Mouse (Mus musculus): ENCODE measurements around the gene Zp2. TPM values are rescaled to one million over a fixed set of nuclear protein-coding genes. Genes with fewer than 3 reads are reported as not detected.

The Zp2 gene
- total and polyA plus RNA-seq, 2 experiments, result not detected

DNA sequence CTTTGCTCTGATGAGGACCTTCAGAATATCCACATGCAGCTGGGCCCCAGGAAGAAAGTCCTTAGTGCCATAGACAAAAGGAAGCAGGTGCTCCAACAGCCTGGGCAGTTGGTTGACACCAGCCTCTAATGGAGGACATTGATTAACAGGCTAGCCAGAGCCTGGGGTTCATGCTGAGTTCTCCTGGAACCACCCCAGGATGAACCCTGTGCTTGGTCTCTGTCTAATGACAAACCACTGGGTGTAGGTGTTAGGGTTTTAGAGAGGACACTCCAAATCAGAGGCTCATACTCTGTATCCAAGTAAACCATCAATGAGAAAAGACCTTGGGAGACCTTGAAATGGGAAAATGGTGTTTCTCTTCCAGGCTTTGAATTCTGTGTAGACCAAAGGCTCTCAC, 37.8 kb upstream of the Zp2 start:
- no peak overlapping the region for H3K9ac ChIP-seq (ENCODE audit: low read depth, low read length)
- DNase-seq (ENCODE audit: extremely low read depth, low read depth, low spot score), result no peak
- peaks cover 40% of the 10 kb centered on the region for H3K4me1 ChIP-seq (ENCODE audit: control insufficient read depth, insufficient read depth, low read length)
- H3K27ac ChIP-seq (replicated peaks; ENCODE audit: insufficient read depth, low read depth, low read length), result no peak overlapping the region
- no peaks in the 10 kb centered on the region for H3K27me3 ChIP-seq (ENCODE audit: control insufficient read depth, insufficient read depth, low read length)
- TF ChIP-seq CTCF (IDR thresholded peaks at IDR 0.05; ENCODE audit: low read depth, low read length), result no peak
- no peak for TF ChIP-seq POLR2A (IDR thresholded peaks at IDR 0.05; ENCODE audit: extremely low read depth, insufficient read depth, low read length)
- peaks cover 24% of the 10 kb centered on the region; the same call in 1 of the 2 replicates for H3K79me2 ChIP-seq (ENCODE audit: control insufficient read depth, insufficient read depth, low read length)
- H3K36me3 ChIP-seq (ENCODE audit: control insufficient read depth, insufficient read depth, low read length), result peaks cover 44% of the 10 kb centered on the region
- H3K4me3 ChIP-seq (ENCODE audit: insufficient read depth, low read depth, low read length), result no peak overlapping the region

DNA sequence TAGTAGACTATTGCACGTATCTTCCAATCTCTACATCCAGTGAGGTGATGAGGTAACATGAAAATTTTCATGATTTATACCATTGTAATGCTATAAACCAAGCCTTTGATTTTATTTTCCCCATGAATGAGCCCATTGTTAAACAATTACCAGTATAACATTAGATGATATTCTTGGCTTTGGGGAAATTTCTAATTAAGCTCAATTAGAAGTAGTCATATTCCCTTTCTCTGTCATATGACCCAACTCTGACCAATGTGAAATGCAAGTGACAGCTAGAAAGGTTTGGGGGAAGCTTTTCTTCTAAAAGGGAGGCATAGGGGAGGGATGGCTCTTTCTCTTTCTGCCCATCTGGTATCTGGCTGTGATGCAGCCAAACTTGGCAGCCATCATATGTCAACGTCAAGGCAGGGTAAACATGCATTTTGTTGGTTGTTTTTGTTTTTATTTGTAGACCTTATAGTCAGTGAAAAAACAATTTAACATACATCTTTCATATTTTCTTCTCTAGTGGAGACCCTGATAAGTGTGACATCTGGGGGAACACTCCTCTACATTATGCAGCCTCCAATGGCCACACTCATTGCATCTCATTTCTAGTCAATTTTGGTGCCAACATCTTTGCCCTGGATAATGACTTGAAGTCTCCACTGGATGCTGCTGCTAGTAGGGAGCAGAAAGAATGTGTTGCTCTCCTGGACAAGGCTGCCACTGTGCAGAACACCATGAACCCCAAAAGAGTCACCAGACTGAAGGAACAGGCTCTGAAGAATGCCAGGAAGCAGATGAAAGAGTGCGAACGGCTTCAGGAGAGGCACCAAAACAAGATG, 36.5 kb upstream of the Zp2 start:
- Histone ChIP-seq H3K4me1 (ENCODE audit: control insufficient read depth, insufficient read depth, low read length) (peaks cover 43% of the 10 kb centered on the region), H3K9ac (ENCODE audit: low read depth, low read length) (no peak overlapping the region), H3K27ac (replicated peaks; ENCODE audit: insufficient read depth, low read depth, low read length) (no peak overlapping the region), H3K36me3 (ENCODE audit: control insufficient read depth, insufficient read depth, low read length) (peaks cover 44% of the 10 kb centered on the region), H3K27me3 (ENCODE audit: control insufficient read depth, insufficient read depth, low read length) (no peaks in the 10 kb centered on the region), H3K4me3 (ENCODE audit: insufficient read depth, low read depth, low read length) (no peak overlapping the region), H3K79me2 (ENCODE audit: control insufficient read depth, insufficient read depth, low read length) (peaks cover 27% of the 10 kb centered on the region; the same call in 1 of the 2 replicates)
- TF ChIP-seq POLR2A (IDR thresholded peaks at IDR 0.05; ENCODE audit: extremely low read depth, insufficient read depth, low read length) (no peak), CTCF (IDR thresholded peaks at IDR 0.05; ENCODE audit: low read depth, low read length) (no peak)
- no peak for DNase-seq (ENCODE audit: extremely low read depth, low read depth, low spot score)
- WGBS, result 77% methylated on average over 4 of the region's 4 CpGs

DNA sequence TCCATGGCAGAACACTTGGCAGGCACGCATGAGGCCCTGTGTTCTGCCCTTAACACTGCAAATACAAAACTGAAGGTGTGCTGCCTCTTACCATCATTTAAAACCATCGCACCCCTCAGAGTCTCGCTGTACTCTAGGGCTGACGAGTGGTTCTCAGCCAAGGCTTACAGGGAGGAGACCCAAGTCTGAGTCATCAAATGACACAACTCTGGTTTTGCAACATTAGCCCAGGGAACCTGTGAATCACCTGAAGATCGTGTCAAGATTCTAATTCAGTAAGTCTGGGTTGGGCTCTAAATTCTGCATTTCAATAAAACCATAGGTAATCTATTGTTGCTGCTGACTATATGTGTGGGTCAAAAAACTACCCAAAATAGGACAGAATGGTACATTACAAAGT, 35.5 kb upstream of the Zp2 start:
- Histone ChIP-seq H3K27me3 (ENCODE audit: control insufficient read depth, insufficient read depth, low read length) (no peaks in the 10 kb centered on the region), H3K4me1 (ENCODE audit: control insufficient read depth, insufficient read depth, low read length) (peaks cover 43% of the 10 kb centered on the region), H3K79me2 (ENCODE audit: control insufficient read depth, insufficient read depth, low read length) (peaks cover 33% of the 10 kb centered on the region; the same call in 1 of the 2 replicates), H3K4me3 (ENCODE audit: insufficient read depth, low read depth, low read length) (no peak overlapping the region), H3K36me3 (ENCODE audit: control insufficient read depth, insufficient read depth, low read length) (peaks cover 44% of the 10 kb centered on the region), H3K27ac (replicated peaks; ENCODE audit: insufficient read depth, low read depth, low read length) (peak overlapping the region; percentile 11; the same call in 1 of the 2 replicates), H3K9ac (ENCODE audit: low read depth, low read length) (no peak overlapping the region)
- no peak for TF ChIP-seq CTCF (IDR thresholded peaks at IDR 0.05; ENCODE audit: low read depth, low read length)
- no peak for TF ChIP-seq POLR2A (IDR thresholded peaks at IDR 0.05; ENCODE audit: extremely low read depth, insufficient read depth, low read length)
- WGBS, result 22% methylated on average over 5 of the region's 5 CpGs
- peak; percentile 76 for DNase-seq (ENCODE audit: extremely low read depth, low read depth, low spot score)

DNA sequence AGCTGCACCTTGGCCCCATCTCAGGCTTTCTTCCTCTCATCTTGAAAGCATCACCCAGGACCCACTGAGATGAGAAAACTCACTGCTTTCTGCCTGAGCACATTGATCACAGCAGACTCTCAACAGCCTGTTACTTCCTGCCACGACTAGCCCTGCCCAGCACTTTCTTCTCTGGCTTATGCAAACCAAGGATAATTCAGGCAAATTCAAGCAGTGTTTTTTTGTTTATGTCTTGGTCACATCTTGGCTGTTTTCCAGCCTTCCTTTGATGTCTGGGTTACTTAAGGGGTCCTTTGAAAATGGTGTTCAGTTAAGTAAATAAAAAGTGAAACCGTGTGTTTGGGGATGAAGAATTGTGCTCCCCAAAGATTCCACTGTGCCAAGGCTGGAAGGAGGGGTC, 33.8 kb upstream of the Zp2 start:
- Histone ChIP-seq H3K36me3 (ENCODE audit: control insufficient read depth, insufficient read depth, low read length) (peaks cover 38% of the 10 kb centered on the region), H3K27ac (replicated peaks; ENCODE audit: insufficient read depth, low read depth, low read length) (no peak overlapping the region), H3K4me3 (ENCODE audit: insufficient read depth, low read depth, low read length) (no peak overlapping the region), H3K27me3 (ENCODE audit: control insufficient read depth, insufficient read depth, low read length) (no peaks in the 10 kb centered on the region), H3K4me1 (ENCODE audit: control insufficient read depth, insufficient read depth, low read length) (peaks cover 38% of the 10 kb centered on the region), H3K9ac (ENCODE audit: low read depth, low read length) (0 out of 2 replicates have a peak overlapping the region, but pooled peaks have one; percentile 17), H3K79me2 (ENCODE audit: control insufficient read depth, insufficient read depth, low read length) (peaks cover 37% of the 10 kb centered on the region; the same call in 1 of the 2 replicates)
- no peak for TF ChIP-seq CTCF (IDR thresholded peaks at IDR 0.05; ENCODE audit: low read depth, low read length)
- TF ChIP-seq POLR2A (IDR thresholded peaks at IDR 0.05; ENCODE audit: extremely low read depth, insufficient read depth, low read length), result no peak
- WGBS, result 3% methylated on average over 2 of the region's 2 CpGs
- no peak for DNase-seq (ENCODE audit: extremely low read depth, low read depth, low spot score)

DNA sequence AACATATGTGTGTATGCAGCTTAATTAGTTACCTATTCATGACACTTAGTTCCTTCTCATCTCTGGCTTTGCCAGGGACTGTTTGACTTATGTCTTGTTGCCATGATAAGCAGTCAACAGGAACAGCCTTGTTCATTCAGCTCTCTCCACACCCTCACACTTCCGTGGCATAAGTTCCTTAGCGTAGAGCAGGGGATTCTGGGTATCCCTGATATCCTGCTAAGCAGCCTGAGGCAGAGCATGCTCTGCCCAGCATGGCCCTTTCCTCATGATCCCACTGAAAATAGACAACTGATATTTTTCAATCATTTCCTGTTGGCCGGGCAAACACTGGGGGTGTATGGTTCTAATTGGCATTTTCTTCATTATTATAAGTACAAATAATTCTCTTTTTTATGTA, 32.5 kb upstream of the Zp2 start:
- Histone ChIP-seq H3K4me1 (ENCODE audit: control insufficient read depth, insufficient read depth, low read length) (peaks cover 37% of the 10 kb centered on the region), H3K4me3 (ENCODE audit: insufficient read depth, low read depth, low read length) (no peak overlapping the region), H3K36me3 (ENCODE audit: control insufficient read depth, insufficient read depth, low read length) (peaks cover 26% of the 10 kb centered on the region), H3K27ac (replicated peaks; ENCODE audit: insufficient read depth, low read depth, low read length) (0 out of 2 replicates have a peak overlapping the region, but pooled peaks have one; percentile 20), H3K9ac (ENCODE audit: low read depth, low read length) (no peak overlapping the region), H3K79me2 (ENCODE audit: control insufficient read depth, insufficient read depth, low read length) (peaks cover 36% of the 10 kb centered on the region; the same call in 1 of the 2 replicates), H3K27me3 (ENCODE audit: control insufficient read depth, insufficient read depth, low read length) (no peaks in the 10 kb centered on the region)
- TF ChIP-seq CTCF (IDR thresholded peaks at IDR 0.05; ENCODE audit: low read depth, low read length) (no peak), POLR2A (IDR thresholded peaks at IDR 0.05; ENCODE audit: extremely low read depth, insufficient read depth, low read length) (no peak)
- WGBS, result 41% methylated on average over 3 of the region's 3 CpGs
- DNase-seq (ENCODE audit: extremely low read depth, low read depth, low spot score), result peak; percentile 54

All from liver, adult 2 months (tissue).